Mouse (Mus musculus) cortical plate, adult 2 months (tissue): ENCODE measurements around the gene Fbxo47. TPM values are rescaled to one million over a fixed set of nuclear protein-coding genes. Genes with fewer than 3 reads are reported as not detected.

ENCODE experiments used
- H3K27ac ChIP-seq: fragments of 200-500 bp; 2 replicates; pipeline ENCODE4 v1.5.1; 2012; ENCODE audit warnings: low read length, control low read depth, inconsistent platforms; ENCODE audit not compliant: insufficient read depth
- H3K4me1 ChIP-seq: fragments of 200-500 bp; 2 replicates; pipeline ENCODE4 v1.6.1; 2011; ENCODE audit warnings: low read length; ENCODE audit not compliant: control insufficient read depth, insufficient read depth
- H3K4me3 ChIP-seq: fragments of 200-500 bp; 2 replicates; pipeline ENCODE4 v1.5.1; 2011; ENCODE audit warnings: mild to moderate bottlenecking, low read length, control low read depth; ENCODE audit not compliant: insufficient read depth
- CTCF ChIP-seq: fragments of 200-500 bp; IDR thresholded peaks from 2 replicates; pipeline ENCODE4 v1.5.1; 2011; ENCODE audit warnings: mild to moderate bottlenecking, control low read depth, low read length; ENCODE audit not compliant: insufficient read depth; ENCODE audit errors: extremely low read depth
- POLR2A ChIP-seq: fragments of 200-500 bp; IDR thresholded peaks from 2 replicates; pipeline ENCODE4 v1.6.1; 2011; ENCODE audit warnings: mild to moderate bottlenecking, low read length, control low read depth; ENCODE audit not compliant: insufficient read depth; ENCODE audit errors: extremely low read depth
- polyA plus RNA-seq: library from polyadenylated mRNA; depleted of rRNA; stranded (reverse); fragments of >200 nt; gene quantifications from 2 replicates; pipeline ENCODE4 v1.2.3, GENCODE M21; 2012

The Fbxo47 gene
- polyA plus RNA-seq, 1 experiment, result 1.6 TPM

DNA sequence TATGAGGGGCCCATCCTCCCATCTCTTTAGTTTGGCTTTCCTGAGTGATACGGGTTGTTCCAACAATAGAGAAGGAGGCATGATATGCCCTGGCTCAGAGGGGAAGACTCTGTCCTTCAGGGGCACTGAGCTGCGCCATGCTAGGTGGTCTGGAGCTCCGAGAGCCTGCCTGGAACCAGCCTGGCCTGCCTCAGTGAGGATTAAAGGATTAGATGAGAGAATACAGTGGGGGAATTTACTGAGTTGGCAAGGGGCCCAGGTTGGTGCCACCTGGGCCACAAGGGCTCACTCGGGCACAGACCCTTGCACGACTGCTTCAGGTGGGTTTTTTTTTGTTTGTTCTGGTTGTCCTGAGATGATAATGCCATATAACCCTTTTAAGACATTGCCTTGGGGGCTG lies 67.8 kb downstream of the Fbxo47 start:
- TF ChIP-seq POLR2A (no peak), CTCF (no peak)
- Histone ChIP-seq H3K27ac (no peak overlapping the region), H3K4me1 (peaks cover 18% of the 10 kb centered on the region), H3K4me3 (no peak overlapping the region)

GRCm38 (mm10) chr11:97815736-97816135 lies 68.2 kb downstream of the Fbxo47 start:
- H3K4me1 ChIP-seq, result peaks cover 20% of the 10 kb centered on the region
- H3K27ac ChIP-seq, result no peak overlapping the region
- TF ChIP-seq POLR2A, result no peak
- no peak for TF ChIP-seq CTCF
- no peak overlapping the region for H3K4me3 ChIP-seq

DNA sequence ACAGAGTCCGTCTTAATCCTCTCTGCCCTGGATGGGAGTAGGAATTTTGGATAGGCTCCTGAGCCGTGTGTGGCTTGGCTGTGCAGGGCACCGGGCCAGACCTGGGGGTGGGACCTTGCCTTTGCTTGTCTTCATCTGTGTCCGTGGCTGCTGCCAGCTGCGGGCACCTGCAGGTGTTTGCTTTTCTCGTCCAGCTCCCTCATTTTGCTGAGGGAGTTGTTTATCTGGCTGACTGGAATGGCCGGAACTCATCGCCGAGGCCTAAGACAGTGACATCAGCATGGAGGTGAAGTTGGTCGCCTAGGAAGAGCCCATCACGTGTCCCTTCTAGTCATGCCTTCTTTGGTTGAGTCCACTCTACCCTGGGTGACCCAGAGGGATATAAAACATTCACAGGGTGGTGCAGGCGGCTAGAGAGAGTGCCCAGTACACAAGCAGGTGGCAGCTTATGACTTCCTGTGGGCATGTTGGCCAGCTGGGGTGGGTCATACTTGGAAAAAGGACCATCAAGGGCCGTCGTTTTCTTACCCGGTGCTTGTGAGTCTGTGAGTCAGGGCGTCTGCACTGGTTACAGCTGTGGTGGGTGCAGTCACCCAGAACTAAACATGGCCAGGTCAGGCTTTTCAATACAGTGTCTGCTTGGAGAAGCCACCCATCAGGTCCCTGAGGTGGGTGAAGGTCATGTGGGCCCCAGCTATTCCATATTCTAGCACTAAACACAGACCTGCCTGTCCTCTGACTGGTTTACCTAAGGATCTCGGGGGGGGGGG lies 70.0 kb downstream of the Fbxo47 start:
- no peak overlapping the region for H3K27ac ChIP-seq
- no peak for TF ChIP-seq CTCF
- no peak for TF ChIP-seq POLR2A
- H3K4me3 ChIP-seq, result no peak overlapping the region
- peaks cover 20% of the 10 kb centered on the region for H3K4me1 ChIP-seq

GRCm38 (mm10) chr11:97813085-97813484 lies 70.9 kb downstream of the Fbxo47 start:
- H3K27ac ChIP-seq, result no peak overlapping the region
- no peak overlapping the region for H3K4me3 ChIP-seq
- TF ChIP-seq CTCF, result no peak
- no peak for TF ChIP-seq POLR2A
- H3K4me1 ChIP-seq, result peaks cover 16% of the 10 kb centered on the region

DNA sequence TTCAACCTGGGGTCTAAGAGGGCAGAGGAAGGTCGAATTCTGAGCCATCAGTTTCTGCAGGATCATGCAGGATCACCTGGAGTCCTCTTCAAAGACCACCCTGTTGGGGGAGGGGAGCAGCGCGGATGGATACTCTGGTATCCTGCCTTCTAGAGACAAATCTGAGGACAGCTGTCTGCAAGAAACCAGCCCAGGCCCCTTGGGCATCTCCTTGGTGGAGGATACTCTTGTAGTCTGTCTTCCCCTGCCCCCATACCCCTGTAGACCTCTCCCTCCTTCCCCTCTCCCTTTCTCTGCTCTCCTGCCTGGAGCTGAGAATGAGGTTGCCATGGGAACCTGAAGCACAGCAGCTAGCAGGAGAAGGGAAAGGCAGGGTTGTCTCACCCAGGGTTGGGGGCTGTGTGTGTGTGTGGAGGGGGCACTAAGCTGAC lies 71.4 kb downstream of the Fbxo47 start:
- no peak for TF ChIP-seq CTCF
- peaks cover 18% of the 10 kb centered on the region for H3K4me1 ChIP-seq
- no peak overlapping the region for H3K27ac ChIP-seq
- no peak overlapping the region for H3K4me3 ChIP-seq

DNA sequence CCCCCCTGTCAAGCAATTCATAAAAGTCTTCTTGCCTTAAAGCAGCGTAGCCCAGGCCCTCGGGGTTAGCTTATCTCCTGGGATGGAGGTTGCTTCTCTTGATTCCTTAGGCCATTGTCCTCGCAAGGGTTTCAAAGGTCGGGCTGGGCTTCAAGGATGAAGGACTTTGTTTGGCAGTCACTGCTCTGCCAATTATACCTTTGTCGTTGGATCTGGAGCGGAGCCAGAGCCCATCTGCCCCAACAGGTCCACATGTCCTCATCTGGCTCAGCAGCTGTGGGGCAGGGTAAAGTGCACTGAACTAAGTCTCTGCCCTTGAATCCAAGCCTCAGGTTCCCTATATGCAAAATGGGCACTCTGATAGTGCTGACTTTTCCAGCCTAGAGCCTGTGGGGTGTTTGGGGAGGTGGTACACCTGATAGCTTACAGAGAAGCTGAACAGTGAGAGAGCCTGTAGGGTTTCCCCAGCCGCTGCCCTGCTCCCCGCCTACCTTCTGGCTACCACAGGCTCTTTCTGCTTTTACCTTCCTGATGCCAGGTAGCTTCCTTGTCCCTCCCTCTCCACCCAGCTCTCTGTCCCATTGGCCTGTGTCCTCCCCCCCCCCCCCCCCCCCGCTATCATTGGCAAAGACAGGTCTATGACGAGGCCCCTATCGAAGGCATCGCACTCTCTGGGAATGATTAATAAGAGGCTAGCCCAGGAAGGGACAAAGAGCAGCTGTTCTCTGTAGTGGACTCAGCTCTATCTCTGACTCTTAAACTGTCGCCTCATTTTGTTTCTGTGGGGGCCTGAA lies 72.2 kb downstream of the Fbxo47 start:
- Histone ChIP-seq H3K4me3 (no peak overlapping the region), H3K4me1 (peaks cover 18% of the 10 kb centered on the region), H3K27ac (no peak overlapping the region)
- no peak for TF ChIP-seq CTCF
- TF ChIP-seq POLR2A, result no peak

- H3K27ac ChIP-seq, result no peak overlapping the region
- TF ChIP-seq POLR2A (no peak), CTCF (no peak)
- peaks cover 21% of the 10 kb centered on the region for H3K4me1 ChIP-seq
- H3K4me3 ChIP-seq, result no peak overlapping the region
Observed at GRCm38 (mm10) chr11:97810970-97811369, 73.0 kb downstream of the Fbxo47 start.

- Histone ChIP-seq H3K27ac (no peak overlapping the region), H3K4me3 (no peak overlapping the region), H3K4me1 (peaks cover 24% of the 10 kb centered on the region)
- TF ChIP-seq CTCF (no peak), POLR2A (no peak)
Observed at GRCm38 (mm10) chr11:97810356-97810755, 73.6 kb downstream of the Fbxo47 start.

DNA sequence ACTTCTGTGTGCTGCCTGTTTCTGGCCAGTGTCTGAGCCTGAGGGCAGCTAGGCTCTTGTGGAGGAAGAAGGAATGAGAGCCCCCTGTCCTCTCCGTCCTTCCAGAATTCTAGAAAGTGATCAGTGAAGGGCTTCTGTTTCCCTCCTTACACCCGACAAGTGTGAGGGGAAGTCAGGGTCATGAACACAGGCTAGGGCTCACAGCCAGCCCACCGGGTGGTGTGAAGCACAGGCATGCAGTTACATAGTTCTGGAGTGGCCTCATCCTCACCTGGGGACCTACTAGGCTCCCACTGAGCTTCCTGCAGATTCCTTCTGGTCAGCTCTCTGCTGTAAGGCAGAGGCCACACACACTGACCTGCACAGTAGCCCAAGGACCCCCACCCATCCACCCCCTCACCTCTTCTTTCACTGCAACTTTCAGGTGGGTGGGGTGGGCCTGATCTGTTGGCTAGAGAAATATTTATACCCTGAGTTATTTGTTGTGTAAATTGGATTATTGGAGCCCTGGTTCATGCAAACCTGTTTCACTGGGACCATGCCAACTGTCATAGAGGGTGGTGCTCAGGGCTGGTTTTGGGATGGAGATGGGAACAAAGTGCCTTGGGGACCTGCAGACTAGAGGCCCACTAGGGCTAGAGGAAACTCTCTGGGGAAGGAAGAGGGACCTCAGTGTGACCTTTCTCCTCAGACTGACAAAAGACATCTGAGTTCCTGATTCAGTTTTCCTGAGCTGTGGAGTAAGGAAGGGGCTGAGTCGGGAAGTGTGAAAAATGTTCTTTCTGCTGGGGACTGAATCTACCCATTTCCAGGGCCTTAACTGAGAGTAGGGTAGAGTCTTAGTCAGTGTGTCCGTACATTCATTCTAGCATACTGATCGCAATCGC lies 74.5 kb downstream of the Fbxo47 start:
- Histone ChIP-seq H3K4me3 (no peak overlapping the region), H3K4me1 (peaks cover 28% of the 10 kb centered on the region), H3K27ac (no peak overlapping the region)
- TF ChIP-seq CTCF, result no peak
- no peak for TF ChIP-seq POLR2A
